In the genomic region with DNA sequence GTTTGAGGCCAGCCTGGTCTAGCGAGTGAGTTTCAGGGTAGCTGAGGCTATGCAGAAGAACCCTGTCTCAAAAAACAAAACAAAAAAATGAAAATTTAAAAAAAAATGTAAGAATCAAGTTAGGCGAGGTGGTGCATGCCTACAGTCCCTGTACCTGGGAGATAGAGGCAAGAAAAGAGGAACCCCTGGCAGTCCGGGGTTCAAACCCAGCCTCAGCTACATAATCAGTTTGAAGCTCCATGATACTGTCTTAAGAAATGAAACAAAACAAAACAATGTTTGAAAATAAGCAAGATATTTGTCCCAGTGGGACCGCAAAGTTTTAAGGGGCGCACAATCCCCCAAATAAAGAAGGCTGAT, we compare ENCODE assay signal across 8 mouse cellular contexts. TPM values are rescaled to one million over a fixed set of nuclear protein-coding genes. Genes with fewer than 3 reads are reported as not detected.
DNase-seq lines count a peak whose midpoint lies in the region; ATAC-seq and TF ChIP-seq lines count a peak whose summit lies in the region.

No protein-coding gene starts in this region.

- no peak overlapping the region; the same call in 1 of the 2 replicates for H3K27ac ChIP-seq in liver, embryonic 11.5 days (ENCODE audit: low read depth, low read length)
- H3K27ac ChIP-seq in limb, embryonic 13.5 days = no peak overlapping the region
- no peak overlapping the region for H3K27ac ChIP-seq in small intestine, adult 2 months (ENCODE audit: insufficient read depth, low read depth, low read length)

- no peak overlapping the region for H3K9ac ChIP-seq in liver, embryonic 11.5 days (ENCODE audit: low read depth, low read length)
- H3K9ac ChIP-seq in limb, embryonic 13.5 days = peak overlapping the region; percentile 50

- WGBS in liver, embryonic 11.5 days = 28% methylated on average over 5 of the region's 5 CpGs
- 33% methylated on average over 5 of the region's 5 CpGs for WGBS in limb, embryonic 13.5 days
- 28% methylated on average over 5 of the region's 5 CpGs for WGBS in small intestine, adult 2 months

- H3K4me2 ChIP-seq in liver, embryonic 11.5 days = peak overlapping the region; percentile 66
- peak overlapping the region; percentile 94 for H3K4me2 ChIP-seq in limb, embryonic 13.5 days (replicated peaks)

- H3K36me3 ChIP-seq in liver, embryonic 11.5 days (ENCODE audit: control insufficient read depth, insufficient read depth, low read length) = 0 out of 2 replicates have a peak, but pooled peaks cover 5% of the 10 kb centered on the region
- peaks cover 6% of the 10 kb centered on the region for H3K36me3 ChIP-seq in limb, embryonic 13.5 days
- peaks cover 6% of the 10 kb centered on the region for H3K36me3 ChIP-seq in small intestine, adult 2 months (ENCODE audit: control insufficient read depth, insufficient read depth, low read length)

- ATAC-seq in liver, embryonic 11.5 days (replicated peaks; ENCODE audit: low FRiP score) = no peak
- peak; percentile 31 for ATAC-seq in erythroid progenitor cell, adult 5-6 weeks (replicated peaks; ENCODE audit: low FRiP score, poor library complexity, severe bottlenecking)
- no peak for ATAC-seq in limb, embryonic 13.5 days (ENCODE audit: low FRiP score, low read depth)

- TF ChIP-seq CTCF in small intestine, adult 2 months (IDR thresholded peaks at IDR 0.05; ENCODE audit: extremely low read depth, insufficient read length, insufficient replicate concordance, low read depth, low read length) = no peak

- TF ChIP-seq POLR2A in small intestine, adult 2 months (IDR thresholded peaks at IDR 0.05; ENCODE audit: low read depth, low read length) = no peak

- H3K4me1 ChIP-seq in liver, embryonic 11.5 days (replicated peaks; ENCODE audit: control insufficient read depth, insufficient read depth, low read length) = peaks cover 8% of the 10 kb centered on the region
- peaks cover 16% of the 10 kb centered on the region for H3K4me1 ChIP-seq in limb, embryonic 13.5 days
- no peaks in the 10 kb centered on the region; the same call in 1 of the 2 replicates for H3K4me1 ChIP-seq in small intestine, adult 2 months (ENCODE audit: control insufficient read depth, insufficient read depth, insufficient read length, low read length)

- DNase-seq in liver, embryonic 11.5 days (ENCODE audit: low spot score) = no peak
- DNase-seq in liver = no peak
- no peak for DNase-seq in gastrocnemius, postnatal 10 days
- no peak for DNase-seq in gastrocnemius, postnatal 4 days (ENCODE audit: low spot score in 2 of 2)
- no peak for DNase-seq in frontal cortex, postnatal 14 days (ENCODE audit: low spot score in 2 of 2)

- H3K27me3 ChIP-seq in liver, embryonic 11.5 days (replicated peaks; ENCODE audit: control insufficient read depth, insufficient read depth, low read length) = no peaks in the 10 kb centered on the region
- H3K27me3 ChIP-seq in limb, embryonic 13.5 days = no peaks in the 10 kb centered on the region
- H3K27me3 ChIP-seq in small intestine, adult 2 months (ENCODE audit: control insufficient read depth, insufficient read depth, low read length) = no peaks in the 10 kb centered on the region

- H3K4me3 ChIP-seq in liver, embryonic 11.5 days (ENCODE audit: low read depth, low read length) = peak overlapping the region; percentile 96
- H3K4me3 ChIP-seq in limb, embryonic 13.5 days = peak overlapping the region; percentile 95
- peak overlapping the region; percentile 73 for H3K4me3 ChIP-seq in small intestine, adult 2 months (ENCODE audit: low read depth, low read length)

- no peaks in the 10 kb centered on the region for H3K9me3 ChIP-seq in liver, embryonic 11.5 days (ENCODE audit: control insufficient read depth, low read length)
- H3K9me3 ChIP-seq in limb, embryonic 13.5 days = no peaks in the 10 kb centered on the region

RNA-seq across cellular contexts. Expression of gene Idh3a, which starts 0.3 kb away (rescaled TPM):
- 234 and 244 TPM in 2 replicates for polyA plus RNA-seq in liver, embryonic 11.5 days (2014; fragmentation: Nextera tagmentation; extraction: Ambion mirVana)
- total RNA-seq in erythroid progenitor cell, adult 5-6 weeks (2015; ENCODE audit: low replicate concordance) = 26.8 and 30.3 TPM in 2 replicates
- total RNA-seq in erythroid progenitor cell, adult 5-6 weeks (2017; ENCODE audit: low replicate concordance) = 15.4 and 19.7 TPM in 2 replicates
- 90.9 and 97.1 TPM in 2 replicates for polyA plus RNA-seq in limb, embryonic 13.5 days (2015; fragmentation: Nextera tagmentation; extraction: Ambion mirVana)
- 15.6 and 32.8 TPM in 2 replicates for polyA plus RNA-seq in small intestine, adult 2 months (2012; rRNA removed)
- 100 to 1,000 TPM; 320 to 400 TPM for total RNA-seq in gastrocnemius, postnatal 10 days (2021)
- 100 to 1,000 TPM; 254 to 292 TPM for total RNA-seq in gastrocnemius, postnatal 4 days (2021)

RNA-seq across cellular contexts. Expression of gene Cib2, which starts 25.8 kb away (rescaled TPM):
- 4.6 and 5.3 TPM in 2 replicates for polyA plus RNA-seq in liver, embryonic 11.5 days (2014; fragmentation: Nextera tagmentation; extraction: Ambion mirVana)
- total RNA-seq in erythroid progenitor cell, adult 5-6 weeks (2015; ENCODE audit: low replicate concordance) = 3.6 TPM in 1 of 2 replicates, not detected in the other
- 0.15 and 3.7 TPM in 2 replicates for total RNA-seq in erythroid progenitor cell, adult 5-6 weeks (2017; ENCODE audit: low replicate concordance)
- 26.1 and 27.3 TPM in 2 replicates for polyA plus RNA-seq in limb, embryonic 13.5 days (2015; fragmentation: Nextera tagmentation; extraction: Ambion mirVana)
- 1.5 and 2.6 TPM in 2 replicates for polyA plus RNA-seq in small intestine, adult 2 months (2012; rRNA removed)
- 10 to 100 TPM; 23.6 to 23.9 TPM for total RNA-seq in gastrocnemius, postnatal 10 days (2021)
- total RNA-seq in gastrocnemius, postnatal 4 days (2021) = 10 to 100 TPM; 18.5 to 24.5 TPM

RNA-seq across cellular contexts. Expression of gene Sh2d7, which starts 47.0 kb away (rescaled TPM):
- not detected in 2 replicates for polyA plus RNA-seq in liver, embryonic 11.5 days (2014; fragmentation: Nextera tagmentation; extraction: Ambion mirVana)
- total RNA-seq in erythroid progenitor cell, adult 5-6 weeks (2015; ENCODE audit: low replicate concordance) = not detected in 2 replicates
- total RNA-seq in erythroid progenitor cell, adult 5-6 weeks (2017; ENCODE audit: low replicate concordance) = not detected in 2 replicates
- polyA plus RNA-seq in limb, embryonic 13.5 days (2015; fragmentation: Nextera tagmentation; extraction: Ambion mirVana) = not detected in 2 replicates
- 2.1 and 5.7 TPM in 2 replicates for polyA plus RNA-seq in small intestine, adult 2 months (2012; rRNA removed)
- not detected for total RNA-seq in gastrocnemius, postnatal 10 days (2021)
- not detected for total RNA-seq in gastrocnemius, postnatal 4 days (2021)

Comparison
In these comparisons a context has a peak if more than half of its experiments do, and no peak if none do; other contexts are left out.
1. RNA of gene Idh3a, which starts 0.3 kb away (total RNA-seq): 320 to 400 TPM in gastrocnemius, postnatal 10 days and 254 to 292 TPM in gastrocnemius, postnatal 4 days; 15.4 to 30.3 TPM in erythroid progenitor cell, adult 5-6 weeks; every median in the first group is over 4 times any median in the second.
2. RNA of gene Cib2, which starts 25.8 kb away (total RNA-seq): 18.5 to 24.5 TPM in gastrocnemius, postnatal 4 days and 23.6 to 23.9 TPM in gastrocnemius, postnatal 10 days; 0.15 to 3.7 TPM in erythroid progenitor cell, adult 5-6 weeks; every median in the first group is over 4 times any median in the second.
3. Peak in every context shown above with its lines, with median percentiles within 50 percentile points of each other: H3K4me3 ChIP-seq.